Mouse (Mus musculus) common myeloid progenitor, adult 5-6 weeks (primary cell): Measurements from ENCODE around the gene Piezo1. TPM values are rescaled to one million over a fixed set of nuclear protein-coding genes. Genes with fewer than 3 reads are reported as not detected.

Source experiments
- ATAC-seq: replicated peaks from 2 replicates; pipeline ENCODE4 v1.8.0; 2016; ENCODE audit warnings: low read depth, mild to moderate bottlenecking, moderate TSS enrichment, inconsistent platforms; ENCODE audit not compliant: poor library complexity, severe bottlenecking
- total RNA-seq: library from RNA; stranded (forward); fragments of 200-1000, 187-1606 nt; gene quantifications from 2 replicates; pipeline ENCODE4 v1.2.3, GENCODE M21; 2017

Gene Piezo1
- total RNA-seq, 1 experiment from 2014 or later: 22.3 TPM

DNA sequence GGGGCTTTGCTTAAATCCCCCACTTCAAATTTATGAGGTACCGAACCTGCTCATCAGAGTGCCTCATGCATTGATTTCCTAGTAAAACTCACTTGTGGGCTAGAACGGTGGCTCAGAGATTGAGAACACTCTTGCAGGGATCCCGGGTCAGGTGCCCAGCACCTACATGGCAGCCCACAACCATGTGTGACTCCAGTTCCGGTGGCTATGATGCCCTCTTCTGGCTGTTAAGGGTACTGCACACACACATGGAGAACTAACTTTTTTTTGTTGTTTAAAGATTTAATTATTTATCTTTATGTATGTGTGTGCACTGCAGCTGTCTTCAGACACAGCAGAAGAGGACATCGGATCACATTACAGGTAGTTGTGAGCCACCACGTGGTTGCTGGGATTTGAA is 115.8 kb downstream of the Piezo1 start:
- no peak for ATAC-seq

DNA sequence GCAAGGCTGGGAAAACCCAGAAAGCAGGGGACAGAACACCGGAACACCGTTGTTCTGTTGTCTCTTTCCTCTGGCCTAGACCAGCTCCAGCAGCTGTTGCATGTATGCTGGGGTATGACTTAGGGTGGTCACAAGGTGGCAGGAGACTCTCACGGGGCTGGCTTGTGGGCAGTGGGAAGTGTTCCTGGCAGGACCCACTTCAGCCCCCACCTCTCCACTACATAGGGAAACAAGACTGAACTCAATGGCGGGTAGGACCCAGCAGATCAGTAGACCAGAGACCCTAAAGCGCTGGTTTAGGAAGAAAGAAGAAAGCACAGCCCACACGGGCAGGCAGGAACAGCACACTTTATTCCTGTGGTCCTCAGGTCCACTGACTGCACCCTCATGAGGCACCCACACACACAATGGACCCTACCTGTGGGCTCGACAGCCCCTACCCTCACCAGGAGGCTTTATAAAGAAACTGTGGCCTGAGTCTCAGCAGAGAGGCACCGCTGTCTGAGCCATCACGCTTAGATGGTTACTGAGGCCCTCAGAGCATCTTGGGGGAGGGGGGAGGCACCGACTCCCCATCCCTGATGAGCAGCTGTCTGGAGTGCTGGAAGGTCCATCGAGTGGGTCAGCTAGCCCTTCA is 117.7 kb downstream of the Piezo1 start:
- peak; percentile 30 for ATAC-seq

DNA sequence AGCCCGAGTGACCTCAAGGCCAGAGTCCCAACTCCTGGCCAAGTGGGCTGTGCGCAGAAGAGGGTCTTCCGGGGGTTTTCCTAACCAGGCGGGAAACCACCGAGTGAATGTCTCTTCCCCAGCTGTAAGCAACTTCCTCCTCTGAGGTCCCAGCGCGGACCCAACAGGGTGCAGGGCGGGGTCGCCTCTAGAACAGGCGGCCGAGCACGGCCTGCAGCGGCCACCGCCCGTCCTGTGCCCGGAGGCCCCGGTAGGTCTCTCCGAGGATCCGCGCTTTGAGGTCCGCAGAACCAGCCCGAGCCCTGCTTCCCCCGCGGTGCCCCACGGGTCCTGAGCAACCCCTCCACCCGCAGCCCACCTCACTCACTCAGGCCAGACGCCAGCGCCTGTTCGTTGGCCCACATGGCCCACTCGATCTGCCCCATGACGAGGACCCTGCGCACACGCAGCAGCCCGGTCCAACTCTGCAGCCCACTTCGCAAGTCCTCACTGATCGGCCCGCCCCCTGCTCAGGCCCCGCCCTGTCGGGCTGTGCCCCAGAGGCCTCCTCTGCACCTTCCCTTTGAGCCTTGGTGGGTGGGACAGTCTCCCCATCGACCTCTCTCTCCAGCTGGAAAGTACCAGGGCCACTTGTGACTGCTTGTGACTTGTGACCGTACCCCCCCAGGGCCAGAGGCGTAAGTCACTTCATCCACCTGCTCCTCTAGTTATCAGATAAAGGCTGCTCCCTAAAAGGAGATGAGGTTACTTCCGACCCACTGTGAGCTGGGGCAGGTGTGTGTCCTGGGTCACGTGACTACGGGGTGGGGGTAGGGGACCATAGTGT is 118.5 kb downstream of the Piezo1 start, which contains the start of gene Cyba:
TSS of gene Cyba (minus strand) at position 488 of the 826 bp plus-strand sequence.
- peak; percentile 64 for ATAC-seq

Other genes starting within 250 kb of the Piezo1 start
- gene Trhr2, start 190.6 kb downstream of the Piezo1 start, total RNA-seq: not detected in 2 replicates
- 68.9 and 81.0 TPM in 2 replicates for gene Zc3h18, start 174.7 kb downstream of the Piezo1 start, total RNA-seq
- gene Il17c, start 129.3 kb downstream of the Piezo1 start, total RNA-seq: 0.96 TPM in 1 of 2 replicates, not detected in the other
- 42.2 and 44.6 TPM in 2 replicates for gene Cyba, start 118.4 kb downstream of the Piezo1 start, total RNA-seq
- gene Mvd, start 107.9 kb downstream of the Piezo1 start, total RNA-seq: 1.2 and 3.2 TPM in 2 replicates
- not detected in 2 replicates for gene Snai3, start 90.6 kb downstream of the Piezo1 start, total RNA-seq
- gene Rnf166, start 75.3 kb downstream of the Piezo1 start, total RNA-seq: 28.9 and 31.6 TPM in 2 replicates
- 7.8 and 26.5 TPM in 2 replicates for gene Ctu2, start 75.2 kb downstream of the Piezo1 start, total RNA-seq
- 38.7 and 53.3 TPM in 2 replicates for gene Cdt1, start 16.7 kb upstream of the Piezo1 start, total RNA-seq
- 72.1 and 79.3 TPM in 2 replicates for gene Aprt, start 25.6 kb upstream of the Piezo1 start, total RNA-seq
- gene Galns, start 60.1 kb upstream of the Piezo1 start, total RNA-seq: 12.8 and 13.2 TPM in 2 replicates
- gene Trappc2l, start 60.3 kb upstream of the Piezo1 start, total RNA-seq: 12.8 TPM in 2 replicates
- gene Pabpn1l, start 71.4 kb upstream of the Piezo1 start, total RNA-seq: not detected in 2 replicates
- gene Cbfa2t3, start 147.8 kb upstream of the Piezo1 start, total RNA-seq: 9.0 and 28.2 TPM in 2 replicates
- 7.3 and 7.9 TPM in 2 replicates for gene Acsf3, start 224.2 kb upstream of the Piezo1 start, total RNA-seq